Mouse (Mus musculus): ENCODE data around the gene Rnf150. TPM values are rescaled to one million over a fixed set of nuclear protein-coding genes. Genes with fewer than 3 reads are reported as not detected.

The Rnf150 gene
- total and polyA plus RNA-seq, 3 experiments: not detected

- Histone ChIP-seq H3K9me3 (replicated peaks; ENCODE audit: insufficient read depth, low read length) (no peaks in the 10 kb centered on the region), H3K36me3 (ENCODE audit: control insufficient read depth in 1 of 2, insufficient read depth in 2 of 2, low read length in 2 of 2) (no peaks in the 10 kb centered on the region), H3K27ac (ENCODE audit: control insufficient read depth, low read depth, low read length) (no peak overlapping the region), H3K79me2 (ENCODE audit: control insufficient read depth, insufficient read depth, low read length, poor library complexity) (no peaks in the 10 kb centered on the region), H3K9ac (ENCODE audit: control insufficient read depth, low read depth, low read length, poor library complexity, severe bottlenecking) (no peak overlapping the region), H3K4me1 (ENCODE audit: control insufficient read depth in 1 of 2, insufficient read depth in 2 of 2, low read length in 2 of 2) (no peaks in the 10 kb centered on the region), H3K4me3 (ENCODE audit: control insufficient read depth in 1 of 2, insufficient read depth in 1 of 2, low read depth in 2 of 2, low read length in 2 of 2) (no peak overlapping the region), H3K27me3 (ENCODE audit: control insufficient read depth in 1 of 2, insufficient read depth in 2 of 2, low read length in 2 of 2) (no peaks in the 10 kb centered on the region)
- no peak for DNase-seq (ENCODE audit: low read depth, low spot score)
- TF ChIP-seq BHLHE40 (IDR thresholded peaks at IDR 0.05; ENCODE audit: borderline replicate concordance, low read depth, low read length) (no peak), RAD21 (IDR thresholded peaks at IDR 0.05; ENCODE audit: low read depth, low read length) (no peak), ZMIZ1 (IDR thresholded peaks at IDR 0.05; ENCODE audit: low read depth, low read length) (no peak), SIN3A (IDR thresholded peaks at IDR 0.05; ENCODE audit: low read length) (no peak), MAFK (IDR thresholded peaks at IDR 0.05; ENCODE audit: borderline replicate concordance, low read depth, low read length) (no peak), MXI1 (IDR thresholded peaks at IDR 0.05; ENCODE audit: low read depth, low read length) (no peak), POLR2A (IDR thresholded peaks at IDR 0.05; ENCODE audit: control insufficient read depth in 1 of 2, insufficient read depth in 1 of 2, low read depth in 1 of 2, low read length in 2 of 2, poor library complexity in 1 of 2) (no peak), RCOR1 (IDR thresholded peaks at IDR 0.05; ENCODE audit: low read depth, low read length) (no peak), ZC3H11A (IDR thresholded peaks at IDR 0.05; ENCODE audit: low read depth, low read length) (no peak), POLR2AphosphoS5 (IDR thresholded peaks at IDR 0.05; ENCODE audit: borderline replicate concordance, low read depth, low read length) (no peak), MAZ (IDR thresholded peaks at IDR 0.05; ENCODE audit: low read depth, low read length) (no peak), E2F4 (IDR thresholded peaks at IDR 0.05; ENCODE audit: borderline replicate concordance, low read depth, low read length) (no peak), TBP (IDR thresholded peaks at IDR 0.05; ENCODE audit: low read depth, low read length) (no peak), GABPA (IDR thresholded peaks at IDR 0.05; ENCODE audit: low read depth, low read length) (no peak), ELF1 (IDR thresholded peaks at IDR 0.05; ENCODE audit: low read depth, low read length) (no peak), MAX (IDR thresholded peaks at IDR 0.05; ENCODE audit: low read length) (no peak), GATA1 (IDR thresholded peaks at IDR 0.05; ENCODE audit: low read depth, low read length) (no peak), NRF1 (IDR thresholded peaks at IDR 0.05; ENCODE audit: insufficient read depth, low read depth, low read length, poor library complexity, severe bottlenecking) (no peak)
Observed at GRCm38 (mm10) chr8:83003187-83003586, 140.0 kb downstream of the Rnf150 start.

DNA sequence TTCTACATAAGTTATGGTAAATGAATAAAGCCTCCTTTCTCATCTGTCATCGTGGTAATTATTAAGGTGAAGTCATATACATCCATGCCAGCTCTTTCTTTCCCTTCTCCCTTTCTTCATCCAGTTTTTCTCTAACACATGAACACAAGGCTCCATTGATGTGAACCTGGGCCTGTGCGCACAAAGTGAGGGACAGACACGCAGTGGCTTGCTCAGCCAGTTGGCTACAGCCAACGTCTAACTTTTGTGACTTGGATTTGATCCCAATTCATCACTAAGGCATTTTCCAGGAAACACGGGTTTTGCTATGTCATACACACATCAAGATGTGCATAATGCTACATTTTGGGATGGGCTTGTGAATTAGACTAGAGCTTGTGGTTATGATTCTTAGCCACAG, 146.3 kb downstream of the Rnf150 start:
- Histone ChIP-seq H3K4me3 (ENCODE audit: control insufficient read depth in 1 of 2, insufficient read depth in 1 of 2, low read depth in 2 of 2, low read length in 2 of 2) (no peak overlapping the region), H3K9ac (ENCODE audit: control insufficient read depth, low read depth, low read length, poor library complexity, severe bottlenecking) (no peak overlapping the region), H3K4me1 (ENCODE audit: control insufficient read depth in 1 of 2, insufficient read depth in 2 of 2, low read length in 2 of 2) (no peaks in the 10 kb centered on the region), H3K9me3 (replicated peaks; ENCODE audit: insufficient read depth, low read length) (no peaks in the 10 kb centered on the region), H3K27ac (ENCODE audit: control insufficient read depth, low read depth, low read length) (no peak overlapping the region), H3K79me2 (ENCODE audit: control insufficient read depth, insufficient read depth, low read length, poor library complexity) (no peaks in the 10 kb centered on the region), H3K27me3 (ENCODE audit: control insufficient read depth in 1 of 2, insufficient read depth in 2 of 2, low read length in 2 of 2) (no peaks in the 10 kb centered on the region), H3K36me3 (ENCODE audit: control insufficient read depth in 1 of 2, insufficient read depth in 2 of 2, low read length in 2 of 2) (no peaks in the 10 kb centered on the region)
- DNase-seq (ENCODE audit: low read depth, low spot score): no peak
- TF ChIP-seq BHLHE40 (IDR thresholded peaks at IDR 0.05; ENCODE audit: borderline replicate concordance, low read depth, low read length) (no peak), MYC (IDR thresholded peaks at IDR 0.05; ENCODE audit: low read depth, low read length) (no peak), USF1 (IDR thresholded peaks at IDR 0.05; ENCODE audit: low read depth, low read length) (no peak), MEF2A (IDR thresholded peaks at IDR 0.05; ENCODE audit: extremely low read depth, insufficient replicate concordance, low read depth, low read length, poor library complexity, severe bottlenecking) (no peak), ZMIZ1 (IDR thresholded peaks at IDR 0.05; ENCODE audit: low read depth, low read length) (no peak), GATA1 (IDR thresholded peaks at IDR 0.05; ENCODE audit: low read depth, low read length) (no peak), HCFC1 (IDR thresholded peaks at IDR 0.05; ENCODE audit: low read depth, low read length) (no peak), CHD1 (IDR thresholded peaks at IDR 0.05; ENCODE audit: low read depth, low read length) (no peak)

All from MEL (cell line).